Mouse (Mus musculus) stomach, embryonic 15.5 days (tissue): Measurements from ENCODE around the gene Krtap12-1. TPM values are rescaled to one million over a fixed set of nuclear protein-coding genes. Genes with fewer than 3 reads are reported as not detected.
"Not testable (repeated sequence)": the region's sequence is repeated elsewhere in the genome, so short reads cannot be mapped to it uniquely, and the experiment has no call there.

Experiments
- ATAC-seq: fragments of 200-750 bp; cut with Nextera tagmentation; 2 replicates; pipeline ENCODE4 v1.8.0; 2017; ENCODE audit warnings: low read depth, moderate number of reproducible peaks, moderate TSS enrichment; ENCODE audit not compliant: insufficient read depth, low FRiP score
- H3K27ac ChIP-seq: fragments of 300-500 bp; sonication (generic); 2 replicates; pipeline ENCODE4 v1.5.1; 2015; ENCODE audit warnings: mild to moderate bottlenecking, inconsistent platforms
- H3K27me3 ChIP-seq: fragments of 300-500 bp; sonication (generic); replicated peaks from 2 replicates; pipeline ENCODE4 v1.6.1; 2015; ENCODE audit warnings: inconsistent platforms
- H3K36me3 ChIP-seq: fragments of 300-500 bp; sonication (generic); 2 replicates; pipeline ENCODE4 v1.6.1; 2015; ENCODE audit warnings: inconsistent platforms
- H3K4me1 ChIP-seq: fragments of 300-500 bp; sonication (generic); 2 replicates; pipeline ENCODE4 v1.6.1; 2015; ENCODE audit warnings: inconsistent platforms
- H3K4me2 ChIP-seq: fragments of 300-500 bp; sonication (generic); 2 replicates; pipeline ENCODE4 v1.6.1; 2015; ENCODE audit warnings: mild to moderate bottlenecking, inconsistent platforms
- H3K4me3 ChIP-seq: fragments of 300-500 bp; sonication (generic); replicated peaks from 2 replicates; pipeline ENCODE4 v1.5.1; 2015; ENCODE audit warnings: inconsistent platforms
- H3K9ac ChIP-seq: fragments of 300-500 bp; sonication (generic); 2 replicates; pipeline ENCODE4 v1.6.1; 2015; ENCODE audit warnings: inconsistent platforms
- H3K9me3 ChIP-seq: fragments of 300-500 bp; sonication (generic); 2 replicates; pipeline ENCODE4 v1.6.1; 2016; ENCODE audit warnings: inconsistent platforms
- WGBS: fragments of 180-500 bp; shearing (Covaris S2); methylation state at CpG from one replicate; pipeline ENCODE4 v1.1.7; 2015; 5-methylcytosine and 5-hydroxymethylcytosine counted together
- polyA plus RNA-seq: library from polyadenylated mRNA; unstranded; fragments of >200 nt; fragmentation: Nextera tagmentation; extraction: Ambion mirVana; gene quantifications from 2 replicates; pipeline ENCODE4 v1.2.1, GENCODE M21; 2015

The Krtap12-1 gene
- polyA plus RNA-seq, 1 experiment from 2014 or later, result not detected

- H3K27ac ChIP-seq, result no peak overlapping the region
- H3K36me3 ChIP-seq, result no peaks in the 10 kb centered on the region
- no peak overlapping the region for H3K4me3 ChIP-seq
- no peaks in the 10 kb centered on the region for H3K4me1 ChIP-seq
- no peak overlapping the region for H3K9ac ChIP-seq
- no peak overlapping the region for H3K4me2 ChIP-seq
- H3K27me3 ChIP-seq, result no peaks in the 10 kb centered on the region
- ATAC-seq, result no peak
- 79% methylated on average over 3 of the region's 3 CpGs for WGBS
- H3K9me3 ChIP-seq, result no peaks in the 10 kb centered on the region; the same call in 1 of the 2 replicates
Observed at GRCm38 (mm10) chr10:77709831-77710230, 10.6 kb upstream of the Krtap12-1 start.

DNA sequence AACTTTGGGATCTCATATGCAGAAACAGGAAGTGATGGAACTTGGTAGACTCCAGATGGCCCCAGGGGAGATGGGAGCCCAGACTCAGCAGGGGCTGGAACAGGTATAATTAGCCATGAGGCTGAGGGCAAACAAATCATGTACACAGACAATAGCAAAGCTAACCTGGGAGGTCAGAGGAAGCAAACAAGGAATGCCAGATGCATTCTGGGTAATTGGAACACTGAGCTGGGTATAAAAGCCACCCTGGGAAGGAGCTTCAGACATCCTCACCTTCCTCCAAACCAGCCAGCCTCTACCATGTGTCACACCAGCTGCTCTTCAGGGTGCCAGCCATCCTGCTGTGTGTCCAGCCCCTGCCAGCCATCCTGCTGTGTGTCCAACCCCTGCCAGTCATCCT lies 9.2 kb upstream of the Krtap12-1 start, which contains the start of gene Gm10024:
Gene Gm10024, plus strand, starts transcription at position 301 of the 400 bp plus-strand sequence.
- not testable (repeated sequence) for H3K27me3 ChIP-seq, H3K9ac ChIP-seq, ATAC-seq, H3K36me3 ChIP-seq, H3K4me1 ChIP-seq, H3K9me3 ChIP-seq, H3K4me3 ChIP-seq, H3K4me2 ChIP-seq, H3K27ac ChIP-seq

GRCm38 (mm10) chr10:77713734-77714133 lies 6.7 kb upstream of the Krtap12-1 start:
- no peak for ATAC-seq
- Histone ChIP-seq H3K27me3 (no peaks in the 10 kb centered on the region), H3K27ac (no peak overlapping the region), H3K4me1 (no peaks in the 10 kb centered on the region), H3K4me3 (no peak overlapping the region), H3K36me3 (no peaks in the 10 kb centered on the region), H3K9me3 (no peaks in the 10 kb centered on the region), H3K9ac (no peak overlapping the region), H3K4me2 (no peak overlapping the region)
- 51% methylated on average over 4 of the region's 4 CpGs for WGBS

DNA sequence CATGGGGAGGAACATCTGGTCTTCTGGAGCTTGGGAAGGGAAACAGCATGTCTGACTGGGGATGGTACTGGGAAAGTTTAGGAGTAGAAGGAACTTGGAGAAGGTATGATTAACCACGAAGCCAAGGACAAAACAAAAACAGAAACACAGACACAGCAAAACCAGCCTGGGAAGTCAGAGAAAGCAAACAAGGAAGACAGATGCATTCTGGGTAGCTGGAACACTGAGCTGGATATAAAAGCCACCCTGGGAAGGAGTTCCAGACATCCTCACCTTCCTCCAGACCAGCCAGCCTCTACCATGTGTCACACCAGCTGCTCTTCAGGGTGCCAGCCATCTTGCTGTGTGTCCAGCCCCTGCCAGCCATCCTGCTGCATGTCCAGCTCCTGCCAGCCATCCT lies 4.9 kb upstream of the Krtap12-1 start, which contains the start of gene Gm10142:
Gene Gm10142, plus strand, starts transcription at position 301 of the 400 bp plus-strand sequence.
- no peaks in the 10 kb centered on the region for H3K36me3 ChIP-seq
- no peaks in the 10 kb centered on the region for H3K27me3 ChIP-seq
- no peak within 1 kb of the TSS for H3K4me2 ChIP-seq
- H3K27ac ChIP-seq, result no peak within 1 kb of the TSS
- H3K4me1 ChIP-seq, result no peaks in the 10 kb centered on the region
- no peak within 1 kb of the TSS for H3K9ac ChIP-seq
- H3K9me3 ChIP-seq, result no peaks in the 10 kb centered on the region
- no peak for ATAC-seq
- H3K4me3 ChIP-seq, result no peak within 1 kb of the TSS
- WGBS, result 88% methylated on average over 1 of the region's 1 CpGs

DNA sequence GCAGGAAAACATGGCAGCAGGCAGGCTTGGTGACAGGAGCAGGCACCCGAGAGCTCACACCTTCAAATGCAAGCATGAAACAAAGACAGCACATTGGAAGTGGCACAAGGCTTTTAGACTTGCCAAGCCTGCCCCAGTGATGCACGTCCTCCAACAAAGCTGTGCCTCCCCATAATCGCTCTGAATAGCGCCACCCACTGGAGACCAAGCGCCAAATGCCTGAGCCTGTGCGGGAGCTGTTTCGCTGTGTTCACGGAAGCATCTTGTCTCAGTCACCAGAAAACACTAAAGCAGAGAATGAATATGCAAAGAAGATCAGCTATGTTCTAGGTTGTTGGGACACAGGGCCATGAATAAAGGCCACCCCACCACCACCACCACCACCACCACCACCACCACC lies 4.5 kb downstream of the Krtap12-1 start:
- H3K4me2 ChIP-seq, result no peak overlapping the region
- H3K9ac ChIP-seq, result no peak overlapping the region
- H3K4me1 ChIP-seq, result no peaks in the 10 kb centered on the region
- no peak for ATAC-seq
- 77% methylated on average over 8 of the region's 8 CpGs for WGBS
- no peaks in the 10 kb centered on the region for H3K9me3 ChIP-seq
- H3K27ac ChIP-seq, result no peak overlapping the region
- H3K4me3 ChIP-seq, result no peak overlapping the region
- H3K36me3 ChIP-seq, result no peaks in the 10 kb centered on the region
- H3K27me3 ChIP-seq, result no peaks in the 10 kb centered on the region

DNA sequence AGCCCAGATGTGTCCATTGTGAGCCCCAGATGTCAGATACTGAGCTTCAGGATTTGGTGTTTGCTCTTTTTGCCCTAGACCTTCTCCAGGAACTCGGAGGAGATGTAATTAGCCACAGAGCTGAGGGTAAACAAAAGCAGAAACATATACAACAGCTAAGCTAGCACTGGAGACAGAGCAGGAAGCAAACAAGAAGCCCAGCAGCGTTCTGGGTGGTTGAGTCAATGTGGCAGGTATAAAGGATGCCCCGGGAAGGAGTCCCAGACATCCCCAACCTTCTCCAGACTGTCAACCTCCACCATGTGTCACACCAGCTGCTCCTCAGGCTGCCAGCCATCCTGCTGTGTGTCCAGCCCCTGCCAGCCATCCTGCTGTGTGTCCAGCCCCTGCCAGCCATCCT lies 5.8 kb downstream of the Krtap12-1 start, which contains the start of gene Gm10100:
Gene Gm10100, plus strand, starts transcription at position 301 of the 400 bp plus-strand sequence.
- Histone ChIP-seq H3K36me3 (no peaks in the 10 kb centered on the region), H3K9ac (no peak within 1 kb of the TSS), H3K4me3 (no peak within 1 kb of the TSS), H3K9me3 (no peaks in the 10 kb centered on the region), H3K27me3 (no peaks in the 10 kb centered on the region), H3K27ac (no peak within 1 kb of the TSS), H3K4me1 (no peaks in the 10 kb centered on the region), H3K4me2 (no peak within 1 kb of the TSS)
- no peak for ATAC-seq
- WGBS, result 21% methylated on average over 3 of the region's 3 CpGs

- Histone ChIP-seq H3K4me1 (no peaks in the 10 kb centered on the region), H3K4me3 (no peak overlapping the region), H3K27ac (no peak overlapping the region), H3K36me3 (no peaks in the 10 kb centered on the region), H3K27me3 (no peaks in the 10 kb centered on the region), H3K4me2 (no peak overlapping the region), H3K9ac (no peak overlapping the region), H3K9me3 (no peaks in the 10 kb centered on the region)
- no peak for ATAC-seq
- WGBS, result 57% methylated on average over 4 of the region's 4 CpGs
Observed at GRCm38 (mm10) chr10:77728280-77728679, 7.9 kb downstream of the Krtap12-1 start.

- 36% methylated on average over 4 of the region's 4 CpGs for WGBS
- no peak overlapping the region for H3K9ac ChIP-seq
- H3K4me3 ChIP-seq, result no peak overlapping the region
- H3K4me2 ChIP-seq, result no peak overlapping the region
- H3K27ac ChIP-seq, result no peak overlapping the region
- H3K9me3 ChIP-seq, result no peaks in the 10 kb centered on the region
- no peaks in the 10 kb centered on the region for H3K27me3 ChIP-seq
- H3K4me1 ChIP-seq, result no peaks in the 10 kb centered on the region
- no peaks in the 10 kb centered on the region for H3K36me3 ChIP-seq
- ATAC-seq, result no peak
Observed at GRCm38 (mm10) chr10:77729241-77729640, 8.8 kb downstream of the Krtap12-1 start.

- Histone ChIP-seq H3K4me3 (no peak overlapping the region), H3K36me3 (no peaks in the 10 kb centered on the region), H3K9ac (no peak overlapping the region), H3K4me2 (no peak overlapping the region), H3K4me1 (no peaks in the 10 kb centered on the region), H3K27me3 (no peaks in the 10 kb centered on the region), H3K9me3 (no peaks in the 10 kb centered on the region), H3K27ac (no peak overlapping the region)
- no peak for ATAC-seq
- WGBS, result 91% methylated on average over 1 of the region's 1 CpGs
Observed at GRCm38 (mm10) chr10:77735928-77736327, 15.5 kb downstream of the Krtap12-1 start.

DNA sequence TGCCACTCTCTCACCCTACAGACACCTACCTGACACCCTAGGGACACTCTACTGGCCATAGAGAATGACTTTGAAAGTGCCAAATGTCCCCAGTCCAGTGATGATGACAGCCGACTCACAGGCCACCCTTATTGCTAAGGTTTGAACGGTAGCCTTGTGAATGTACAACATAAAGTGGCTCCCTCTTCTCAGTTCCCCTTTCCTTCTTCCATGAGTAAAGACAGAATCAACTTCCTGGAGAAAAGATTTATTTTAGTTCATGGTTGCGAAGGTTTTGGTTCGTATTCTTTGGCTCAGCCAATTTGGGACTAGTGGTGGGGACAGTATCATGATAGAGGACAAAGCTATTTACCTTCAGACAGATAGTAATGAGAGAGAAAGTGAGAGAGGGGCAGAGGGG lies 18.5 kb downstream of the Krtap12-1 start:
- 85% methylated on average over 4 of the region's 4 CpGs for WGBS
- H3K4me3 ChIP-seq, result no peak overlapping the region

DNA sequence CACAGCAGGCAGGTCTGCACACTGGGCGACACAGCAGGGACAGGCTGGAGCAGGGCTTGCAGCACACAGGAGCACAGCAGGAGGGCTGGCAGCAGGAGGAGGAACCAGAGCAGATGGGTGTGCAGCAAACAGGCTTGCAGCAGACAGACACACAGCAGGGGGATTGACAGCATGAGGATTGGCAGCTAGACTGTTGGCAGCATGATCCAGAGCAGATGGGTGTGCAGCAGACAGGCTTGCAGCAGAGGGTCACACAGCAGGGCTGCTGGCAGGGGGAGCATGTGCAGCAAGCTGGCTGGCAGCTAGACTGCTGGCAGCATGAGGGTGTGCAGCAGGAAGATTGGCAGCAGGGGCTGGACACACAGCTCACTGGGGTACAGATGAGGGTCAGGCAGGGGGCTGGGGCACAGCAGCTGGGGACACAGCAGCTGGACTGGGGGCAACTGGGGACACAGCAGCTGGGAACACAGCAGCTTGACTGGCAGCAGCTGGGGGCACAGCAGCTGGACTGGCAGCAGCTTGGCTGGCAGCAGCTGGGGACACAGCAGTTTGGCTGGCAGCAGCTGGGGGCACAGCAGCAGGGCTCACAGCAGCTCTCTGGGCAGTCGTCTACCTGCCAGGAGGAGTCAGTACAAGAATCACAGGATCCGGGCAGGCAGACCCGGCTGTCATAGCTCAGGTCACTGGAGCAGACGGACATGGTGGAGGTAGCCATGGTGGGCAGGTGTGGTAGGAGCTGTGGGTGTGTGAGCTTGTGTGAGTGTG lies 21.7 kb downstream of the Krtap12-1 start, which contains the start of gene Gm18596:
Gene Gm18596, minus strand, starts transcription at position 715 of the 765 bp plus-strand sequence.
- H3K4me1 ChIP-seq, H3K9me3 ChIP-seq, H3K9ac ChIP-seq, H3K27me3 ChIP-seq, H3K4me2 ChIP-seq, H3K27ac ChIP-seq, ATAC-seq, H3K36me3 ChIP-seq, H3K4me3 ChIP-seq: not testable (repeated sequence)
- WGBS, result 53% methylated on average over 5 of the region's 5 CpGs

More for the DNA sequence above, 18.5 kb downstream of the Krtap12-1 start:
- no peaks in the 10 kb centered on the region for H3K27me3 ChIP-seq
- H3K9me3 ChIP-seq, result no peaks in the 10 kb centered on the region
- no peak overlapping the region for H3K27ac ChIP-seq
- no peak for ATAC-seq
- no peaks in the 10 kb centered on the region for H3K4me1 ChIP-seq
- H3K4me2 ChIP-seq, result no peak overlapping the region
- H3K9ac ChIP-seq, result no peak overlapping the region
- H3K36me3 ChIP-seq, result no peaks in the 10 kb centered on the region

- 80% methylated on average over 1 of the region's 1 CpGs for WGBS
- H3K4me2 ChIP-seq, H3K9ac ChIP-seq: not testable (repeated sequence)
Observed at GRCm38 (mm10) chr10:77750686-77751085, 30.3 kb downstream of the Krtap12-1 start.

More at GRCm38 (mm10) chr10:77750686-77751085, 30.3 kb downstream of the Krtap12-1 start:
- not testable (repeated sequence) for H3K4me3 ChIP-seq, H3K36me3 ChIP-seq, ATAC-seq, H3K27ac ChIP-seq, H3K9me3 ChIP-seq, H3K27me3 ChIP-seq, H3K4me1 ChIP-seq
